Mouse (Mus musculus) heart, adult 18-20 months (tissue): ENCODE results near the gene Add1. TPM values are rescaled to one million over a fixed set of nuclear protein-coding genes. Genes with fewer than 3 reads are reported as not detected.

Experiments used
- DNase-seq, 2 experiments: peaks; one replicate each; pipeline ENCODE4 v3.0.0; 2021 to 2022; ENCODE audit warnings: mixed read lengths in 1 of 2
- microRNA-seq, 2 experiments: library from miRNA; unstranded; fragments of <30 nt; microRNA quantifications; one replicate each; pipeline ENCODE4 v1.2.0; 2022
- total RNA-seq, 2 experiments: library from RNA; stranded (reverse); gene quantifications; 2 replicates each; pipeline ENCODE4 v1.2.3; 2021

Gene Add1
- total RNA-seq, 2 experiments from 2014 or later, result 124 to 133 TPM

- no peak for DNase-seq
Measured at GRCm38 (mm10) chr5:34670280-34670679, 96.8 kb downstream of the Add1 start.

Small RNA genes within 50 kb of the gene (microRNA-seq; reads per million reads assigned to microRNA genes)
- 1.9 to 3.8 reads per million in 2 experiments for gene Mir7036b

Other genes starting within 250 kb of the Add1 start
- 10 to 100 TPM; 29.1 to 32.2 TPM for gene Rnf4, start 237.4 kb upstream of the Add1 start, total RNA-seq
- gene Fam193a, start 203.7 kb upstream of the Add1 start, total RNA-seq, result 10 to 100 TPM; 21.2 to 29.8 TPM
- 1 to 10 TPM; 5.7 to 5.9 TPM for gene Tnip2, start 59.7 kb upstream of the Add1 start, total RNA-seq
- 1 to 10 TPM; 2.6 to 3.2 TPM for gene Sh3bp2, start 47.8 kb upstream of the Add1 start, total RNA-seq
- 1 to 10 TPM; 6.8 to 8.6 TPM for gene Mfsd10, start 63.5 kb downstream of the Add1 start, total RNA-seq
- 10 to 100 TPM; 13.7 to 17.5 TPM for gene Nop14, start 86.5 kb downstream of the Add1 start, total RNA-seq
- gene Grk4, start 86.7 kb downstream of the Add1 start, total RNA-seq, result 1 to 10 TPM; 1.0 to 1.7 TPM
- gene Htt, start 188.1 kb downstream of the Add1 start, total RNA-seq, result 10 to 100 TPM; 11.7 to 13.3 TPM